Mouse (Mus musculus) bone marrow macrophage, adult 2 months (primary cell): ENCODE results near the gene Prl3d1.
"Not testable (repeated sequence)": the region's sequence is repeated elsewhere in the genome, so short reads cannot be mapped to it uniquely, and the experiment has no call there.

Source experiments
- CTCF ChIP-seq: IDR thresholded peaks from 2 replicates; pipeline ENCODE4 v1.5.1; 2012; ENCODE audit warnings: low read depth, mild to moderate bottlenecking, low read length, moderate library complexity
- POLR2A ChIP-seq: IDR thresholded peaks from 2 replicates; pipeline ENCODE4 v1.6.1; 2012; ENCODE audit warnings: mild to moderate bottlenecking, low read depth, low read length, borderline replicate concordance

DNA sequence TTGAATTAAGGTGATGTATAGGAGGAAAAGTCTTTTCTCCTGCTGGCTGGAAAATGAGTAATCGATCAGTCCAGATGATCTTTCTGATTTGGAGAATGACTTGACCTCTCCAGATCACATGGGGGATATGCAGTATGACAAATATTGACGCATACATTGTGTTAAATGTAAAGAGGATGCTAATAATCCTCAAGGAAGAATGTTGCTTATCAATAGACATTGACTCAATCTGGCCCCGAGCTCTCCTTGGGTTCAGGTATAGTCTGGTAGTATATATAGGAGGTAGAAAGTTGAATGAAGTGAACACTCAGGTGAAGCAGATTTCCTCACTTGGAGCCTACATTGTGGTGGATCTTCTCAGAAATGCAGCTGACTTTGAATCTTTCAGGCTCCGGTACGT is at the start of gene Prl3d1:
- not testable (repeated sequence) for TF ChIP-seq POLR2A, CTCF
